Mouse (Mus musculus): ENCODE data around the gene Tex14.

The Tex14 gene

DNA sequence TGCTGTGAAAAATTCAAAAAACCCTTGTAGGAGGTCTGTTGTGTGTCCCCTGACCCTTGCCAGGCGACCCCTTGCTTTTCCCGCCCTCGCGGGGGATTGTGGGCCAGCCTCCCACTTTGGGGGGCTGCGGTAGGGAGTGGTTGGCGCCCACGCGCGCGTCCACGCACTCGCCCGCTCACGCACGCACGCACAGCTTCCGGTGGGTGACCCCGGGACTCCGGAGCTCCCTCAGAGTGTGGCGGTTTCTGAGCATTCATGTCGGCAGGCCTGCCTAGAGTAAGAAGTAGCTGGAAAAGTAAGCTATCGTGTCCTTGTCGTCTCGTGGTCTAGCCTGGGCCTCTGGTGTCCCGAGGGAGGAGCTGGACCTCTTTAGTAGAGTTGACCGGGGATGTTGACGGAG, at the start of gene Tex14, which contains the start of gene Rad51c:
TSS of gene Tex14 (plus strand) at position 190 of the 400 bp plus-strand sequence.
TSS of gene Rad51c (minus strand) at position 79 of the 400 bp plus-strand sequence.
- DNase-seq (ENCODE audit: low spot score): no peak

DNA sequence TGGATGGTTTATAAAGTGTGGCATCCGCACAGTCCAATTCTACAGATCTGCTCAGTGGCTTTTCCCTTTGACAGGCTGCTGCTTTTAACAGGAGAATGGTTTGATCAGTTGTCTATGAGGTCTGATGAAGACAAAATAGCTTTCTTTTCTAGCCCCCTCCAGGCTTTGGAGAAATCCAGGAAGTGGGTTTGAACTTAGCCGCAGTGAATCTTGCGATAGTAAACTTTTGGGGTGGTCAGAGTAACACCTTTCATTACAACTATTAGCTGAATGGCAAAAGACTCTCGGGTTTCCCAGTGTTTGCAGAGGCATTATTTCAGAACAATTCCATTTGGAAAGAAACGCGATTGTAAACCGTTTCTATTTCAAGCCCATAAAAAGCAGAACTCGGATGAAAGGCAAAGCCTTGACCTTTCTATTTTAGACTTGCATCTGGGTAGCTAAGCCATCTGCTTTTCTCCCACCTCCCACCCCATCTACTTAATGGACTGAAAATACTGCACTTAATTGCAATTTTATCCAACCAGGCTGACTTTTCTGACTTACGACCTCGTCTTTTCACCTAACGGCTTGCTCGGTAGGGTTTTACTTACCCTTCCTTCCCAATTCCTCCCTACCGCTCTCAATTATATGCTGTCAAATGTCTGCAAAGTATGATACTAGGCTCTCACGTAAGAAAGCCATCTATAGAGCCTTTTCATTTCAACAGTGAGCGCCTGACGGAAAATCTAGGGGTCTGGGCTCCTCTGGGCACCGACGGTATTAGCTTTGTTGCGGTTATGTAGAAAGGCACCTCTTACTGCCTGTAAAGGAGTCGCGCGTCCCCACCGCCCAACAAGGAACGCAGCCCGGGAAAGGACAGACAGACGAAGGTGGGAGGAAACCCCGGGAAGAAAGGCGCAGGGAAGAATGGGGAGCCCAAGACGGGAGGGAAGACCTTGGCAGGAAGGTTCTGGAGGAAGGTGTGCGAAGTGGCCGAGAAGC, 47.3 kb upstream of the Tex14 start:
- peak; percentile 41 for DNase-seq (ENCODE audit: low spot score)

DNA sequence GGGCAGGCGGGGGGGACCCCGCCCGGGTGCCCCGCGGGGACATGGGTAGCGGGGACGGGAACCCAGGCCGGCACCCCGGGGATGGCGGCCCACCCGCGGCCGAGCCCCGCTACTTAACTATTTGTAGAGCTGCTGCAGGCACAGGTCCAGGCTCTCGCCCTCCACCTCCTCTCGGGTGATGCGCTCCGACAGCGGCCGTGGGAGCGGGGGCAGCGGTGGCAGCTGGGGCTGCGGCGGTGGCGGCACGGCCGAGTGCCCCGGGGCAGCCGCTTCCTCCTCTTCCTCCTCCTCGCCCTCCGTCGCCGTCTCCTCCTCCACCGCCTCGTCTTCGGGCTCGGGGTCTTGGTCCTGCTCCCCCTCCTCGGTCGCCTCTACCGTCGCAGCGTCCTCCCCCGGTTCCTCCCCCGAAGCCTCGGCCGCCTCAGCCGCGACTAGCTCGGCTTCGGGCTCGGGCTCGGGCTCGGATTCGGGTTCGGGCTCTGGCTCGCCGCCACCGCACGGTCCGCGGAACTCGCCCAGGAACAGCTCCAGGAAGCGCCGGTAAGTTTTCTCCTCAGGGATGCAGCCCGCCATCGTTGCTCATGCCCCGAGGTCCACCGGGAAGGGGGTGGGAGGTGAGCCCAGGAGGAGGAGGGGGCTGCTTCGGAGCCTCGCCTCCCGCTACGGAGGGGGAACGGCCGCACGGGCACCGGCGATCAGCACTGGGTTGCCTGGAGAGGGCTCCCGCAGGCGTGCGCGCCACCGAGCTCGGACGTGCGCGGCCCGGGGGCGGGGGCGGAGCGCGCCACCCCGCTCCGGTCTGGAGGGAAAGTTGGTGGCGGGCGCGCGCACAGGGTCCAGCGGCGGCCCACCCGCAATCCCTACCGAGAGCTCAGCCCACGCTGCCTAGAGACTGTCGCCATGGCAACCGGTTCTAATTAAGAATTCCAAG, 46.3 kb upstream of the Tex14 start, which contains the start of gene Ppm1e:
TSS of gene Ppm1e (minus strand) at position 693 of the 931 bp plus-strand sequence.
- peak; percentile 94 for DNase-seq (ENCODE audit: low spot score)

DNA sequence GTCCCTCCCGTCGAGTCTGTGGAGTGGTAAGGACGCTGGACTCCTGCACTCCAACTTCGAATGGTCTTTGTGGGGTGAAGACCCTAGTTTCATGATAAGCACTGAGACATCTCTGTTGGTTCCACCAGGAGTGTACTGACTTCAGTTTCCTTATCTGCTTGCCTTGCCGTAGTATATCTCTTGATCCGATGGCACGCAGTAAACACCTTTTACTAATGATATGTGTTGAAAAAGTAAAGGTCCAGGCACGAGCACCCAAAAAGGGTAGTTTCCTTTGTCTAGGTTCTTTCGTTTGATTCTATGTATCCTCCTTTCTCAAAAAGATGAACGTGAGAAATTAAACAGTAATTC, 45.6 kb upstream of the Tex14 start:
- no peak for DNase-seq (ENCODE audit: low spot score)

DNA sequence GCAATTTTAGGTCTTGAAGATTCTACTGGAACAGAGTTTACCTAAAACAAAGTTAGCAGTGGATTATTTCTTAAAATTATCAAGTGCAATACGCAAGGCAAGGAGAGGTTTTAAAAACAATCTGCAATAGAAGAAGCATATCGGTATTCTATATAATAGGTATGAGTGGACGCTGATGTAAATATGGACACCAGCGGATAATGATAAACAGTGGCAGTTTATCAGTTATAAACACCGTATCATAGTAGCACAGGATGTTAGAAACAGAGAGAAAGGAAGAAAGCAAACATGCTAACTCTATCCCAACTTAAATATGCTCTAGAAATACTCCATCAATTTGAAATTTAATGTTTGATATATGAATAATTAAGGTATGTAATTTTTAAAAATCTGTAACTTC, 39.7 kb upstream of the Tex14 start:
- no peak for DNase-seq (ENCODE audit: low spot score)

DNA sequence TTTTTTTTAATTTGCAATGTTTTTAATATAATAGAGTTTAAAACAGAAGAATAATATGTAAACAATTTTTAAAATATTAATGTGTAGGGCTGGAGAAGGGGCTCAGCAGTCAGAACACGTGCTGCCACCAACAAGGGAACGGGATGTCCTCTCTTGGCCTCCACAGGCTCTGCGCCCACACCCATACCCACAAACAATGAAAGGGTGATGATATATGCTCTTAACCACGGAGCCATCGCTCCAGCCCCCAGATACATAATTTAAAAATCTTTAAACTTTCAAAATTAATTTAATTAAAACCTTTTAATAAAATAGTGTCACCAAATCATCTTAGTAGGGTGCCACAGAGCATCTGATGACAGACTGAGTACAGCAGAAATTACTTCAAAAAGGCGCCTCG, 37.8 kb upstream of the Tex14 start:
- no peak for DNase-seq (ENCODE audit: low spot score)

DNA sequence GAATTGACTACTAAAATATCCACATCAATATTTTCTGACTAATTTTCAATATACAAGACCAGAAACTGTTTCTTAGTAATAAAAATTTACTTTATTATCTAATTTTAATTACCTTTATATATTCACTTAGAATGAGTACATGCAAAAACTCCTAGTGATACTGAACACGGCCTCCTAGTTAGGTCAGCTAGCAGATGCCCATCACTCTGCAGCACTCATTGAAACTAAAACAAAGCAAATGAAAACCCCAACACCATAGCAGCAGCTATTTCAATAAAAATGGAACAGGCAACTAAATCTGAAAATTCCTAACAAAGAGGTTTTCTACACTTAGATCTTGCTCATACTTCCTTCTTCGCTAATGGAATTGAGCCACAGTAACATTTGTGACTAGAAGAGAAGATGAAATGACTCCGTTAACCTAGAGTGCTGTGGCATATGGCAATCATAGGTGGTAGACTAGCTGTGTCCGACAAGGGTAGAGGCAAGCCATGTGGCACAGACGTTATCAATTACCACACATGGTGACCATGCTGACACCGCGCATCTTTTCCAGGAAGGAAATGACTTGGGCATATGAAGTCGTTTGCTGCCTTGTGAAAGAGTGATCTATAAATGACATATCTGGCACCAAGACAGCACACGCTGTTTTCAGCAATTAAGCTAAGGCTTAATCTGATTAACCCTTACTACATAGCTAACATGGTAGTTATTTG, 36.8 kb upstream of the Tex14 start:
- peak; percentile 14 for DNase-seq (ENCODE audit: low spot score)

DNA sequence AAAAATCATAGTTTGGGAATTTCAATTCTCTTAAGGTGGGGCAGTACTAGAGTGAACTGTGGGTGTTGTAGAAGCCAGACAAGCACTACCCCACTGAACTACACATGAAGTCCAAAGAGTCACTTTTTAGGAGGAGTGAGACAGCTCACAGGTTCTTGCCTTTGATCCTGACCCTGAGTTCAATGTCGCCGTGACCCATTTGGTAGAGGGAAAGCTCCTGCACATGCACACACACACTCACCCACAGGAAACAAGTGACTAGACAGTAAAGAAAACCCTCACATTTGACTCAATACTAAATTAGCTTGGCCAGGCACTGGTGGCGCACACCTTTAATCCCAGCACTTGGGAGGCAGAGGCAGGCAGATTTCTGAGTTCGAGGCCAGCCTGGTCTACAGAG, 20.3 kb upstream of the Tex14 start:
- DNase-seq (ENCODE audit: low spot score): no peak

DNA sequence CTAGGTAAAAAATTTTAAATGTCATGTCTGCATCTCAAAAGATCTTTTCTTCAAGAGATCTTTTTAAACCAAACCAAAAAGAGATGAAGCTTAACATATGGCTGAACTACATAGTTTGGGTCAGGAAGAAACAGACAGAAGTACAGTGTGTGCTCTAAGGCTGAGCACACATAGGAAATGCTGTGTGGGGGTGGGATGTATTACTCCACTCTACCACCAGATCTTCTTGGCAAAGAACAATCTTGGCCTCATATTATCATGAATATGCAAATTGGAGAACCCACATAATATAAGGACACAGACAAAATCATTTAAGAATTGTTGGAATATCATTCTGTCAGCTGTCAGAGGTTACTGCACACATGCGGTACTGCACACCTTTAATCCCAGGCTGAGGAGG, 19.2 kb upstream of the Tex14 start:
- DNase-seq (ENCODE audit: low spot score): no peak

DNA sequence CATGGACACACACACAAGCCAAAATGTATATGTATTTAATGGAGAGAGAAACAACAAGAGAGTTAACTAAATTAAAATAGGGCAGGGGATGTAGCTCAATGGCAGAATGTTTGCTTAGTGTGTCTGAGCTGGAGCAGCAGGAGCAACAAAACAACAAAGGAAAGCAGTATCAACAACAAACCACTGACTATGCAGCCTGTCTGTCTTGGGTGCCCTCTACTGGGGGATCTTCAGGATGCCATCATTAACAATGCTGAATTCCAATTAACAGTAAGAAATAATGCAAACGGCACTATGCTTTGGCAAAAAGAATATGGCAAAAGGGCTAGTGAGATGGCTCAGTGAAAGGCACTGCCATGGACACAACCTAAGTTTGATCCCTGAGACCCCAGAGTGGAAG, 11.0 kb upstream of the Tex14 start:
- peak; percentile 50 for DNase-seq (ENCODE audit: low spot score)

DNA sequence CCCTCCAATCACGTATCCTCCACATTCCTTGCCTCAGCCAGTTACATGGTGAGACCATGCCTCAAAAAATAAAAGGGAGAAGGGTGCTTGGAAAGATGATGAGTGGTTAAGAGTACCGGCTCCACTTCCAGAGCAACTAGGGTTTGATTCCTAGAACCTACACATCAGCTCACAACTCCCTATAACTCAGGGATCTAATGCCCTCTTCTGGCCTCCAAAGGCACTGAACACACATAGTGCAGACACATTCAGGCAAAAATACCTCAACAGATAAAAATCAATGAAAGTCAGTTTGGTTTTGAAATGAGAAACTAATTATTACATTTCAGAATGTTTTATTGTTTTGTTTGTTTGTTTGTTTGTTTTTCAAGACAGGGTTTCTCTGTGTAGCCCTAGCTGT, 6.5 kb upstream of the Tex14 start:
- no peak for DNase-seq (ENCODE audit: low spot score)

DNA sequence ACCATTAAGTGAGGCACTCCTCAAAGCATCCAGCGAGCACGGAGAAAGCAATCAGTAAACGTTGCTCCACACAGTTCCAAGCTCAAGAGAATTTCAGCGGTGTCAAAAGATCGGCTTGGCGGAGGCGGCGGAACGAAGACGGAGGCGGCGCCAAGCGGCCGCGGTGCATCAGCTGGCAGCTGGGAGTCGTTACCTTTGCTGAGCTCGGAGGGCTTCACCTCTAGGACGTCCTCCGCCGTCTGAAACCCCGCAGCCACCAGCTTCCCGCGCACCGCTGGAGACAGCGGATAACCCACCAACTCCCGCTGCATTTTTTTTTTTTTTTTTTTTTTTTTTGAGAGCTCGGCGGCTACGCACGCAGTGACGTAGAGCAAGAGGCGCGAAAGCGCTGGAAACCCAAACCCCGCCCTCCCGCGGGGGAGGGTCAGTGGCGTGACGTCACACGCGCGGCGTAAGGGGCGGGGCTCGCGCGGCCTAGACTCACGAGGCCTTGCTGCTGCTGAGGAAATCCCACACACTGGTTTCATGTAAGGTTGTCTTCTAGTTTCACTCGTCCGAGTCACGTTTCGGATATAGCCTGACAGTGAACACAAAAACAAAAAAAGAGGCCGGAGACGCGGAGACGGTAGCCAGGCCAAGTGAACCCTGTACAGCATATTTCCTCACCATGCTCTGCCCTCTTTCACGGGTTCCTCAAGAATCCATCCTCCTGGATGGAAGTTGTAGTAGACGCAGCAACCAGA, 583 bp upstream of the Tex14 start:
- DNase-seq (ENCODE audit: low spot score): peak; percentile 98

DNA sequence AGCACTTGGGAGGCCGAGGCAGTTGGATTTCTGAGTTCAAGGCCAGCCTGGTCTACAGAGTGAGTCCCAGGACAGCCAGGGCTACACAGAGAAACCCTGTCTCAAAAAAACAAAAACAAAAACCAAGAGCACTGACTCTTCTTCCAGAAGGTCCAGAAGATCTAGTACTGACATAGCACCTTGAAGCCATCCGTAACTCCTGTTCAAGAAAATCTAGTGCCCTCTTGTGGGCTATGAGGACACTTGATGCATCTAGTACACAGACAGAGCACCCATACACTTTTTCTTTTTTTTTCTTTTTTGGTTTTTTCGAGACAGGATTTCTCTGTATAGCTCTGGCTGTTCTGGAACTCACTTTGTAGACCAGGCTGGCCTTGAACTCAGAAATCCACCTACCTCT, 8.5 kb downstream of the Tex14 start:
- DNase-seq (ENCODE audit: low spot score): peak; percentile 66

DNA sequence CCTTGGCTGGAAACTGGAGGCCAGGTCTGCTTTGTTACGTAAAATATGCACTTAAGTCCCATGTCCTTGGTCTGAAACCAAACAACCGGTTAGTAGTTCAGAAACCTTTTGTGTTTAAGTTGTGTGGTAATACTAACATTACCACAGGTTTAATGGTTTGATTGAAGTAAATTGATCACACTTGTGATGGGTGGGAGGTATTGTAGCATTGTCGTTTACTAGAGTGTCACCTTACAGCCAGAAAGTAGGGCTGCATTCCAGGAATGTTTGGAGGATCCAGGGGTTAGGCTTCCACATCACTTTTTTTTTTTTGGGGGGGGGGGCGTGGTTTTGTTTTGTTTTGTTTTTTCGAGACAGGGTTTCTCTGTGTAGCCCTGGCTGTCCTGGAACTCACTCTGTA, 11.3 kb downstream of the Tex14 start:
- no peak for DNase-seq (ENCODE audit: low spot score)

DNA sequence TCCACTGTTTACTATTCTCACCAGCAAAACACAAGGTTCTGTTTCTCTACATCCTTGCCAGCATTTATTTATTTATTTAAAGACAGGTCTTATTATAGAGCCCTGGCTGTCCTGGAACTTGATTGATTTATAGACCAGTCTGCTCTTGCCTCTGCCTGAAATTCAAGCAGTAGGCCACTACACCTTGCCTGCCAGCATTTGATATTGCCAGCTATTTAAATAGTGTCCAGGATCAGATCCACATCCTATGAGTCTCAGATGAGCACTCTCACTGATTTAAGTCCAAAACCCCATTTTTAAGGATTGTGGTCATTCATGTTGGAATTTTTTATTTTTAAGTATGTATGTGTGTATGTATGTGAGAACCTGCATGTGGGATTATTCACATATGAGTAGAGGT, 16.0 kb downstream of the Tex14 start:
- no peak for DNase-seq (ENCODE audit: low spot score)

DNA sequence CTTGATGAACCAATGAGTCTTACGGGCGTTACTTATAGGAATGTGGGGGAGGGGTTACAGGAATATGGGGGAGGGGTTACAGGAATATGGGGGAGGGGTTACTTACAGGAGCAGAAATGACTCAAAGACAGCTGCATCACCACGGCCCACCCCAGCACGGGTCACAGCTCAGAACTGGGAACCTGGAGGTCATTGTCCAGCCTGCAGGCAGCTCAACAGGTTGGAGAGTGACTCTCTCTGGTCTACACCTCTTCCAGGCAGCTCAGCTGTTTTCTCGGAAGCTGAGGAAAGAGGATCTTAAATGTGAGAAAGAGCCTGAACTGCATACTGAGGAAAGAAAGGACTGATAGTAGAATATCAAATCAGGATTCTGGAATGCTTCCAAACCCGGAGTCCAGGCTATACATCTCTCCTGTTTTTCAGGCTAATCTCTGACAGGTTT, 16.9 kb downstream of the Tex14 start:
- peak; percentile 58 for DNase-seq (ENCODE audit: low spot score)

DNA sequence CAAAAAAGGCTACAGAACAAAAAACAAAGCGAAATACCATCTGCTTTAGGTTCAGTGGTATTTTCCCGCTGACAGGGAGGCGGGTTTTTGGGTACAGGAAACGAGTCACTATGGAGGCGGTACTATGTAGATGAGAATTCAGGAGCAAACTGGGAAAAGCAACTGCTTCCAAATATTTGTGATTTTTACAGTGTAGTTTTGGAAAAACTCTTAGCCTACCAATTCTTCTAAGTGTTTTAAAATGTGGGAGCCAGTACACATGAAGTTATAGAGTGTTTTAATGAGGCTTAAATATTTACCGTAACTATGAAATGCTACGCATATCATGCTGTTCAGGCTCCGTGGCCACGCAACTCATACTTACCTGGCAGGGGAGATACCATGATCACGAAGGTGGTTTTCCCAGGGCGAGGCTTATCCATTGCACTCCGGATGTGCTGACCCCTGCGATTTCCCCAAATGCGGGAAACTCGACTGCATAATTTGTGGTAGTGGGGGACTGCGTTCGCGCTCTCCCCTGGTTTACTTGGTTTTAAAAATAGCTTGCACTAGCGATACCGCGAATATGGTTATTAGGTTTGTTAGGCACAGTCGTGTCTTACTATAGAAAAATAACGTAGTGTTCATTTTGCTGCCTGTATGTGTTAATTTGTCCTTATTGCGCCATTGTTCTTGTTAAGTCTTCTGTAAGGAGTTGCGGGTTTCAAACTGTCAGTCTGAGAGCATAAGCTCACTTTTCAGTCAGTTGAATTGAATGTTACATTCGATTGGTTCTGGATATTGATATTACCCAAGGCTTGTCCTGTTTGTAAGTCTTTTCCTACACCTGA, 17.9 kb downstream of the Tex14 start:
- peak; percentile 95 for DNase-seq (ENCODE audit: low spot score)

DNA sequence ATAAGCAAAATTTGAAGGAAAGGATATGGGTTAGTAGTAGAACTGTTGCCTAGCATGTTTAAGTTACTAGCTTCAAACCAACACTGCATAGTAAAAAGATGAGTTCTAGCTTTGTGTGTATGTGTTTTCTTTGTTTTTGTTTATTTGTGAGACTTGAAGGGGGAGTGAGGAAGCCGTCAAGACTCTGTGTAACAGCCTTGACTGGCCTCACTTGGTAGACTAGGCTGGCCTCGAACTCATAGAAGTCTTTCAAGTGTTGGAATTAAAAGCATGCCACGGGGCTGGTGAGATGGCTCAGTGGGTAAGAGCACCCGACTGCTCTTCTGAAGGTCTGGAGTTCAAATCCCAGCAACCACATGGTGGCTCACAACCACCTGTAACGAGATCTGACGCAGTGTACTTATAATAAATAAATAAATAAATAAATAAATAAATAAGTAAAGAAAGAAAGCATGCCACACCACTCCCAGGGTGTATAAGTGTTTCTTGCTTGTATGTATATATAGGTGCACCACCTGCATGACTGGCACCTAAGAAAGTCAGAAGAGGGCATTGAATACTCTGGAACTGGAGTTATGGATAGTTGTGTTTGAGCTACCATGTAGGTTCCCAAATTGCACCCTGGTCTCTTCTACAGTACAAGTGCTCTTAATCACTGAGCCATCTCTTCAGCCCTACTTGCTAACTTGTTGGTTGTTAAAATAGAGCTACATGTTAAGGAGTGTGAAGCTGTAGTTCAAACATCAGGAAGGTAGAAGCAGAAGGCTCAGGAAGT, 18.9 kb downstream of the Tex14 start:
- peak; percentile 56 for DNase-seq (ENCODE audit: low spot score)

DNA sequence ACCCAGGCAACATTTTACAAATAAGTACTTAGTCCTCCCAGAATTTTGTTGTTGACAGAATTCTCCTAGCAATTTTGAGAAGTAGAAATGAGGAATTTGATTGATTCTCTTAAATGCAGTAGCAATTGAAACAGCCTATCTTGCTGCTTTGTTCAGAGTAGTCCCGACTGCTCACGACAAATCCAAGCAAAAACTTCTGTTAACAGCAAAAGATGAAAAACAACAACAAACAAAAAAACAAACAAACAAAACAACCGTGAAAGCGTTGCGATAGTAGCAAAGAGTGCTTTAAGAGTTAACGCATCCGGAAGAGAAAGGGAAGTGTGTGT, 21.2 kb downstream of the Tex14 start:
- no peak for DNase-seq (ENCODE audit: low spot score)

Measured in embryo, embryonic 10.5 days (tissue).